In the genomic region with DNA sequence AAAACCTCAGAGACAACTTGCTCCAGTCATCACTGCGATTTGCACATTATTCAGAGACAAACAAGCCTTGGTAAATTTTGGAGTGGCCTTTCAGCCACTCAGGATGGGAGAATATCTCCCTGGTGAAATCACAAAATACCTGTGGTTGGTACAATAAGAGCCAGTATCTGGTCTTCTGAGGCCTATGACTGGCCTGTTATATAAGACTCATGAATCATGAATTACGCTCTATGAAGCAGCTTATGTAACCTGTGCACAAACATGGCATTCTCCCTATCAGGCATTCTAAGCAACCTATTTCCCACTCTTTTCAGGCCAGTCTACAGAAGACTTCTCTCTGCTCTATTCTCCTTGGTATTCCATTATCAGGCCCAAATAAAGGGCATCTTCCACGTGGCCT, we compare ENCODE assay signal across 29 mouse cellular contexts. TPM values are rescaled to one million over a fixed set of nuclear protein-coding genes. Genes with fewer than 3 reads are reported as not detected.
"Had no signal": no experiment of that assay in that cellular context is flagged by ENCODE, and none has a peak within 500 bp of the region (broad histone marks: within the 10 kb centered on the region; RNA-seq: fewer than 3 reads in every experiment).

No protein-coding gene starts in this region.

- H3K27ac ChIP-seq: heart, adult 2 months; heart, embryonic 10.5 days; hindbrain, embryonic 10.5 days; hindbrain, embryonic 12.5 days; hindbrain, embryonic 14.5 days; intestine, embryonic 15.5 days; layer of hippocampus, adult 2 months; left cerebral cortex, adult 2 months; limb, embryonic 13.5 days; limb, embryonic 15.5 days; liver, embryonic 12.5 days; liver, embryonic 14.5 days had no signal

- ATAC-seq: hindbrain, embryonic 16.5 days; inflammation-experienced regulatory T-cells, adult 6 months; intestine, embryonic 15.5 days; intestine, postnatal 0 days; liver, embryonic 12.5 days had no signal

- H3K4me3 ChIP-seq: heart, adult 2 months; heart, embryonic 10.5 days; heart, embryonic 12.5 days; hindbrain, embryonic 10.5 days; hindbrain, embryonic 12.5 days; intestine, embryonic 15.5 days; layer of hippocampus, adult 2 months; left cerebral cortex, adult 2 months; limb, embryonic 13.5 days; limb, embryonic 15.5 days; liver, embryonic 12.5 days had no signal

- DNase-seq: gastrocnemius, postnatal 25 days; heart, adult 2 months; heart, postnatal 10 days; heart, postnatal 4 days; kidney, adult 18-20 months; kidney, adult 8-10 months; kidney, postnatal 10 days; kidney, postnatal 25 days; kidney, postnatal 4 days had no signal

- H3K4me1 ChIP-seq: heart, embryonic 10.5 days; heart, embryonic 12.5 days; hindbrain, embryonic 10.5 days; hindbrain, embryonic 12.5 days; intestine, embryonic 15.5 days had no signal

RNA-seq across cellular contexts. Expression of gene Ccdc81, which starts 8.9 kb away (rescaled TPM):
- polyA plus RNA-seq: heart, embryonic 14.5 days; inflammation-experienced regulatory T-cells, adult 6 months; intestine, embryonic 15.5 days; kidney, embryonic 14.5 days; limb, embryonic 11.5 days; liver, adult 2 months; liver, embryonic 12.5 days; liver, embryonic 14.5 days; liver, embryonic 16.5 days had no signal
